Mouse (Mus musculus): ENCODE measurements around the gene 4930579G24Rik. TPM values are rescaled to one million over a fixed set of nuclear protein-coding genes. Genes with fewer than 3 reads are reported as not detected.

Gene 4930579G24Rik
- 10.4 and 11.6 TPM in 2 replicates for polyA plus RNA-seq (2015; fragmentation: Nextera tagmentation; extraction: Ambion mirVana)

GRCm38 (mm10) chr3:79628561-79629415 is at the start of gene 4930579G24Rik:
4930579G24Rik (plus strand) TSS chr3:79629079.

DNA sequence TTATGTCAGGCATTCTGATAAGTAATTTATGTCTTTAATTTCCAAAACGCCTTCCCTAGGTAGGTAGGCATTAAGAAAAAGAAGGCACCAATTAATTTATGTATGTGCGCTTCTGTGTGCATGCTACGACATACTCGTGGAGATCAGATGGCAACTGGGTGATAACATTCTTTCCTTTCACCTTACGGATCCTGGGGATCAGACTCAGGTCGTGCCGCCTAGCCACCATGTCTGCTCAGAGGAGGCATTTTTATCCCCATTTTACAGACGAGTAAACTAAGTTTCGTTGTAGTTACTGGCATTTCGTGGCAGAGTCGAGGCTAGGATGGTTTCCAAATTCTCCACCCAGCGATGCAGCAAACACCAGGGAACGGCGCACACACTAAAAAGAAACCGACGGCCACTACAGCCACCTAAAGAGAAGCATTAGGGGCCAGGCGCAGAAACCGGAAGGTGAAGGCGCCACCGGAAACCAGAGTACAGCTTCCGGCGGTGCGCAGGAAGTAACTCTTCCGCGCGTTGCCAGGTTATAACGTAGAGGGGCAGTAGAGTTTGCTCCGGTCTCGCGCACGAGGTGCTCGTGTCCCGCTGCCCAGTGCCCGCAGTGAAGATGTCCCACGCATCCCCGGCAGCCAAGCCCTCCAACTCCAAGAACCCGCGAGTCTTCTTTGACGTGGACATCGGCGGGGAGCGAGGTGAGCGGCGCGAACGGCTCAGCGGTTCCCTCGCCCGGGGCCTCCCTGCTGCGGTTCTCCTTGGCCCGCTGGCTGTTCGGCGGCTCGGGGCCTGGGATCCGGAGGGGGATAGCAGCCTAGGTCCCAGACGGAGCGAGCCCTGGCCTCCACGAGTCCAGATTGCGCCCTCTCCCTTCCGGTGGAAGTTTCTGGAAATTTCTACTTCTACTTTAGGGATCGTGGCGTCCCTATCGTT is 37.8 kb upstream of the 4930579G24Rik start, which contains the start of gene Ppid:
TSS of gene Ppid (plus strand) at position 480 of the 930 bp plus-strand sequence.

GRCm38 (mm10) chr3:79629416-79629730 is 494 bp downstream of the 4930579G24Rik start, which contains the start of gene Etfdh:
Etfdh (minus strand) TSS chr3:79629500.

Other genes starting within 250 kb of the 4930579G24Rik start
- 1.4 and 2.1 TPM in 2 replicates for gene Fnip2, start 61.3 kb upstream of the 4930579G24Rik start, polyA plus RNA-seq (2015; fragmentation: Nextera tagmentation; extraction: Ambion mirVana)
- gene Ppid, start 37.7 kb upstream of the 4930579G24Rik start, polyA plus RNA-seq (2015; fragmentation: Nextera tagmentation; extraction: Ambion mirVana): 54.5 and 63.5 TPM in 2 replicates
- gene Etfdh, start 421 bp downstream of the 4930579G24Rik start, polyA plus RNA-seq (2015; fragmentation: Nextera tagmentation; extraction: Ambion mirVana): 70.2 and 127 TPM in 2 replicates
- gene Rxfp1, start 108.8 kb downstream of the 4930579G24Rik start, polyA plus RNA-seq (2015; fragmentation: Nextera tagmentation; extraction: Ambion mirVana): 0.43 and 2.0 TPM in 2 replicates
- 9.6 and 28.0 TPM in 2 replicates for gene Tmem144, start 223.7 kb downstream of the 4930579G24Rik start, polyA plus RNA-seq (2015; fragmentation: Nextera tagmentation; extraction: Ambion mirVana)

Data from adrenal gland, postnatal 0 days (tissue).